ENCODE assay signal across 22 mouse cellular contexts in genomic region chr8:47905256-47905655, GRCm38 (mm10).
A peak's percentile ranks its signal among the peaks of the same experiment; 100 is the strongest.
DNase-seq lines count a peak whose midpoint lies in the region; ATAC-seq and TF ChIP-seq lines count a peak whose summit lies in the region.
"Had no signal": no experiment of that assay in that cellular context is flagged by ENCODE, and none has a peak within 500 bp of the region (broad histone marks: within the 10 kb centered on the region; RNA-seq: fewer than 3 reads in every experiment).

No protein-coding gene starts in this region.

- H3K36me3 ChIP-seq in heart, adult 2 months (ENCODE audit: control insufficient read depth, insufficient read depth, low read length), result 0 out of 2 replicates have a peak, but pooled peaks cover 3% of the 10 kb centered on the region
- H3K36me3 ChIP-seq in midbrain, embryonic 11.5 days (ENCODE audit: control insufficient read depth, insufficient read depth, low read length), result no peaks in the 10 kb centered on the region
- no peaks in the 10 kb centered on the region for H3K36me3 ChIP-seq in midbrain, postnatal 0 days (ENCODE audit: insufficient read depth, low read length)
- H3K36me3 ChIP-seq in neural tube, embryonic 14.5 days (ENCODE audit: control insufficient read depth, insufficient read depth, low read length), result no peaks in the 10 kb centered on the region
- 0 out of 2 replicates have a peak, but pooled peaks cover 3% of the 10 kb centered on the region for H3K36me3 ChIP-seq in neural tube, embryonic 15.5 days

- no peaks in the 10 kb centered on the region for H3K27me3 ChIP-seq in heart, adult 2 months (ENCODE audit: control insufficient read depth, insufficient read depth, low read length)
- H3K27me3 ChIP-seq in midbrain, embryonic 11.5 days (ENCODE audit: control insufficient read depth, insufficient read depth, low read length), result no peaks in the 10 kb centered on the region
- H3K27me3 ChIP-seq in midbrain, postnatal 0 days (ENCODE audit: insufficient read depth, low read length), result no peaks in the 10 kb centered on the region
- H3K27me3 ChIP-seq in neural tube, embryonic 14.5 days (ENCODE audit: control insufficient read depth, insufficient read depth, low read length), result no peaks in the 10 kb centered on the region
- no peaks in the 10 kb centered on the region for H3K27me3 ChIP-seq in neural tube, embryonic 15.5 days (replicated peaks)
- H3K27me3 ChIP-seq: CH12.LX, Patski had no signal

- no peak overlapping the region for H3K27ac ChIP-seq in heart, adult 2 months
- H3K27ac ChIP-seq in midbrain, embryonic 11.5 days (ENCODE audit: low read depth, low read length), result no peak overlapping the region
- H3K27ac ChIP-seq in midbrain, postnatal 0 days (ENCODE audit: low read depth, low read length), result no peak overlapping the region
- H3K27ac ChIP-seq in neural tube, embryonic 14.5 days (ENCODE audit: low read depth, low read length), result 0 out of 2 replicates have a peak overlapping the region, but pooled peaks have one; percentile 10
- no peak overlapping the region for H3K27ac ChIP-seq in neural tube, embryonic 15.5 days (replicated peaks)

- DNase-seq in heart, adult 11 months, result peak; percentile 81
- DNase-seq in heart, adult 2 months, result no peak
- peak; percentile 2 for DNase-seq in midbrain, embryonic 11.5 days (ENCODE audit: low spot score, missing footprints)
- no peak for DNase-seq in midbrain, postnatal 0 days (ENCODE audit: low spot score)
- peak; percentile 30 for DNase-seq in testis, postnatal 10 days (ENCODE audit: low spot score)
- DNase-seq in testis, postnatal 14 days (ENCODE audit: low spot score), result no peak
- DNase-seq: adrenal gland, adult 2 months; adrenal gland, adult 8-10 months; adrenal gland, postnatal 10 days; adrenal gland, postnatal 14 days; adrenal gland, postnatal 25 days; adrenal gland, postnatal 36 days; B cell, adult 2 months; cerebellum, adult 11 months; cerebellum, adult 11-12 months had no signal

- 80% methylated on average over 7 of the region's 7 CpGs for WGBS in heart, adult 2 months
- WGBS in midbrain, embryonic 11.5 days, result 90% methylated on average over 7 of the region's 7 CpGs
- 93% methylated on average over 7 of the region's 7 CpGs for WGBS in midbrain, postnatal 0 days
- WGBS in neural tube, embryonic 14.5 days, result 93% methylated on average over 7 of the region's 7 CpGs
- 93% methylated on average over 7 of the region's 7 CpGs for WGBS in neural tube, embryonic 15.5 days

- peaks cover 5% of the 10 kb centered on the region for H3K4me1 ChIP-seq in heart, adult 2 months (ENCODE audit: control insufficient read depth, insufficient read depth, low read length)
- H3K4me1 ChIP-seq in midbrain, embryonic 11.5 days (ENCODE audit: control insufficient read depth, insufficient read depth, low read length), result no peaks in the 10 kb centered on the region; the same call in 1 of the 2 replicates
- H3K4me1 ChIP-seq in midbrain, postnatal 0 days (ENCODE audit: insufficient read depth, low read length), result no peaks in the 10 kb centered on the region
- no peaks in the 10 kb centered on the region for H3K4me1 ChIP-seq in neural tube, embryonic 14.5 days (ENCODE audit: control insufficient read depth, insufficient read depth, low read length)
- H3K4me1 ChIP-seq in neural tube, embryonic 15.5 days, result 0 out of 2 replicates have a peak, but pooled peaks cover 3% of the 10 kb centered on the region

- no peak for TF ChIP-seq EP300 in heart, adult 2 months (IDR thresholded peaks at IDR 0.05; ENCODE audit: insufficient read depth, low read depth, low read length)

- no peak for TF ChIP-seq POLR2A in heart, adult 2 months (IDR thresholded peaks at IDR 0.05; ENCODE audit: insufficient read depth, low read depth, low read length)

- no peak overlapping the region for H3K4me2 ChIP-seq in midbrain, embryonic 11.5 days
- H3K4me2 ChIP-seq in midbrain, postnatal 0 days (ENCODE audit: low read depth, low read length, poor library complexity, severe bottlenecking), result no peak overlapping the region
- H3K4me2 ChIP-seq in neural tube, embryonic 14.5 days (ENCODE audit: low read depth, low read length), result no peak overlapping the region
- no peak overlapping the region for H3K4me2 ChIP-seq in neural tube, embryonic 15.5 days

- H3K9ac ChIP-seq in heart, adult 2 months (ENCODE audit: low read depth, low read length), result no peak overlapping the region
- H3K9ac ChIP-seq in midbrain, embryonic 11.5 days (ENCODE audit: low read length), result no peak overlapping the region
- no peak overlapping the region for H3K9ac ChIP-seq in midbrain, postnatal 0 days (replicated peaks; ENCODE audit: low read length, poor library complexity, severe bottlenecking)
- H3K9ac ChIP-seq in neural tube, embryonic 14.5 days (replicated peaks; ENCODE audit: low read depth, low read length), result no peak overlapping the region
- no peak overlapping the region for H3K9ac ChIP-seq in neural tube, embryonic 15.5 days (replicated peaks)

- no peak for ATAC-seq in midbrain, embryonic 11.5 days (ENCODE audit: low FRiP score)
- ATAC-seq in midbrain, postnatal 0 days (ENCODE audit: low FRiP score), result no peak
- no peak for ATAC-seq in neural tube, embryonic 14.5 days (ENCODE audit: low read depth)
- ATAC-seq in neural tube, embryonic 15.5 days (ENCODE audit: low FRiP score), result no peak
- ATAC-seq: activated CD4-positive, CD25-positive, alpha-beta regulatory T cell, adult 4 months; CD4-positive, CD25-positive, alpha-beta regulatory T cell, adult 4 months; Patski had no signal

- H3K9me3 ChIP-seq in midbrain, embryonic 11.5 days (ENCODE audit: control insufficient read depth, low read length), result peaks cover 3% of the 10 kb centered on the region; the same call in 1 of the 2 replicates
- H3K9me3 ChIP-seq in midbrain, postnatal 0 days (ENCODE audit: low read length), result 0 out of 2 replicates have a peak, but pooled peaks cover 7% of the 10 kb centered on the region
- H3K9me3 ChIP-seq in neural tube, embryonic 14.5 days (ENCODE audit: control insufficient read depth, low read length), result no peaks in the 10 kb centered on the region
- peaks cover 7% of the 10 kb centered on the region for H3K9me3 ChIP-seq in neural tube, embryonic 15.5 days (replicated peaks)
- H3K9me3 ChIP-seq: G1E had no signal

- no peak for TF ChIP-seq CTCF in heart, adult 2 months (IDR thresholded peaks at IDR 0.05)
- no peak for TF ChIP-seq CTCF in midbrain, postnatal 0 days (IDR thresholded peaks at IDR 0.05)

- H3K79me2 ChIP-seq in heart, adult 2 months (replicated peaks; ENCODE audit: control insufficient read depth, insufficient read depth, low read length), result peaks cover 2% of the 10 kb centered on the region

- intact Hi-C loops in heart, adult 2 months (cut with DNase I), result no loop called here

- no peak overlapping the region for H3K4me3 ChIP-seq in heart, adult 2 months
- no peak overlapping the region for H3K4me3 ChIP-seq in midbrain, embryonic 11.5 days (ENCODE audit: low read depth, low read length)
- H3K4me3 ChIP-seq in midbrain, postnatal 0 days (ENCODE audit: low read depth, low read length), result no peak overlapping the region
- no peak overlapping the region for H3K4me3 ChIP-seq in neural tube, embryonic 14.5 days (ENCODE audit: low read depth, low read length)
- H3K4me3 ChIP-seq in neural tube, embryonic 15.5 days (replicated peaks), result no peak overlapping the region

Comparison
In these comparisons a context has a peak if more than half of its experiments do, and no peak if none do; other contexts are left out.
1. DNase-seq: peak in heart, adult 11 months (single experiment), midbrain, embryonic 11.5 days (single experiment) and testis, postnatal 10 days (single experiment); none in heart, adult 2 months (0 of 2), midbrain, postnatal 0 days (single experiment) and testis, postnatal 14 days (single experiment).